Mouse (Mus musculus): ENCODE measurements at regions not wholly inside any gene's neighbourhood (a gene's known extent, or its start where the extent isn't known, plus 50 kb on each side); places are given as distances from the start of the nearest gene placed in this dataset.

DNA sequence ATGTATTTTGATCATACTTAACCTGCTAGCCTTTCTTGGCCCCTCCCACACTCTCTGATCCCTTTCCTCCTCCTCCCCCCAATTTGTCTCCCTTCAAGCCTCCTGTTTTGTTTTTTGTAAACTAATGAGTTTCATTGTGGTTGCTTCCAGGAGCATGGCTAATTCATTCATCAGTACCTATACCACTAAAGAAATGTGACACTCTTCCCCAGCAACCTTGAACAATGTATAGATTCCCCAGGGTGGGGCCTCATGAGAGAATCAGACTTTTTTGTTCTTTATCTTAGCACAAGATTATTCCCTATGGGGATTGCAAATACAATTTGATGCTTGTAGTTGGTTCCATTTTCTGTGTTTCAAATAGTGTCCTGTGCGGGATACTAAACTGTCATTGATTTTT, 58.8 kb upstream of the Snx7 start:
- Histone ChIP-seq H3K4me2 (no peak overlapping the region), H3K4me1 (replicated peaks) (no peaks in the 10 kb centered on the region), H3K36me3 (replicated peaks) (no peaks in the 10 kb centered on the region), H3K27me3 (no peaks in the 10 kb centered on the region), H3K4me3 (replicated peaks) (no peak overlapping the region), H3K9me3 (replicated peaks) (no peaks in the 10 kb centered on the region), H3K27ac (replicated peaks) (no peak overlapping the region), H3K9ac (no peak overlapping the region)
- WGBS (ENCODE audit: insufficient replicate concordance), result 80% methylated on average over 1 of the region's 1 CpGs
- ATAC-seq (ENCODE audit: insufficient read depth), result no peak

Data from liver, embryonic 15.5 days (tissue).